Mouse (Mus musculus): ENCODE data around the gene R3hdml. TPM values are rescaled to one million over a fixed set of nuclear protein-coding genes. Genes with fewer than 3 reads are reported as not detected.
A peak's percentile ranks its signal among the peaks of the same experiment; 100 is the strongest.

The R3hdml gene
- polyA plus RNA-seq, 1 experiment, result 0.35 TPM

- Histone ChIP-seq H3K4me3 (ENCODE audit: control insufficient read depth, insufficient read depth, low read length) (no peak overlapping the region), H3K4me1 (replicated peaks; ENCODE audit: control insufficient read depth, insufficient read depth, low read length) (peaks cover 8% of the 10 kb centered on the region; the same call in 1 of the 2 replicates), H3K27ac (ENCODE audit: control insufficient read depth, insufficient read depth, low read length) (no peak overlapping the region), H3K36me3 (ENCODE audit: control insufficient read depth, insufficient read depth, low read length) (no peaks in the 10 kb centered on the region), H3K27me3 (ENCODE audit: control insufficient read depth, insufficient read depth, low read length) (no peaks in the 10 kb centered on the region)
- WGBS, result 84% methylated on average over 3 of the region's 3 CpGs
- DNase-seq, result no peak
- TF ChIP-seq CTCF (IDR thresholded peaks at IDR 0.05; ENCODE audit: borderline replicate concordance, control insufficient read depth, extremely low read depth, insufficient read depth, low read length, poor library complexity) (no peak), POLR2A (IDR thresholded peaks at IDR 0.05; ENCODE audit: control insufficient read depth, extremely low read depth, insufficient read depth, low read length, poor library complexity) (no peak)
These were observed 21.0 kb upstream of the R3hdml start for GRCm38 (mm10) chr2:163471136-163471535.

GRCm38 (mm10) chr2:163471710-163472465 is 20.2 kb upstream of the R3hdml start:
- H3K27ac ChIP-seq (ENCODE audit: control insufficient read depth, insufficient read depth, low read length), result no peak overlapping the region
- no peak for DNase-seq
- peaks cover 8% of the 10 kb centered on the region; the same call in 1 of the 2 replicates for H3K4me1 ChIP-seq (replicated peaks; ENCODE audit: control insufficient read depth, insufficient read depth, low read length)
- H3K36me3 ChIP-seq (ENCODE audit: control insufficient read depth, insufficient read depth, low read length), result no peaks in the 10 kb centered on the region
- no peaks in the 10 kb centered on the region for H3K27me3 ChIP-seq (ENCODE audit: control insufficient read depth, insufficient read depth, low read length)
- H3K4me3 ChIP-seq (ENCODE audit: control insufficient read depth, insufficient read depth, low read length), result peak overlapping the region; percentile 73
- WGBS, result 6% methylated on average over 36 of the region's 36 CpGs
- TF ChIP-seq POLR2A (IDR thresholded peaks at IDR 0.05; ENCODE audit: control insufficient read depth, extremely low read depth, insufficient read depth, low read length, poor library complexity) (no peak), CTCF (IDR thresholded peaks at IDR 0.05; ENCODE audit: borderline replicate concordance, control insufficient read depth, extremely low read depth, insufficient read depth, low read length, poor library complexity) (no peak)

GRCm38 (mm10) chr2:163472466-163472851 is 19.7 kb upstream of the R3hdml start, which contains the start of gene Fitm2:
Gene Fitm2, minus strand, starts transcription at chr2:163472629.
- DNase-seq, result peak; percentile 97
- TF ChIP-seq POLR2A (IDR thresholded peaks at IDR 0.05; ENCODE audit: control insufficient read depth, extremely low read depth, insufficient read depth, low read length, poor library complexity), result 0 out of 2 replicates have a peak, but pooled peaks have one; percentile 11
- TF ChIP-seq CTCF (IDR thresholded peaks at IDR 0.05; ENCODE audit: borderline replicate concordance, control insufficient read depth, extremely low read depth, insufficient read depth, low read length, poor library complexity), result peak; percentile 99
- under 1% methylated on average over 30 of the region's 30 CpGs for WGBS

GRCm38 (mm10) chr2:163480191-163480825 is 11.8 kb upstream of the R3hdml start:
- WGBS, result 57% methylated on average over 18 of the region's 18 CpGs
- TF ChIP-seq POLR2A (IDR thresholded peaks at IDR 0.05; ENCODE audit: control insufficient read depth, extremely low read depth, insufficient read depth, low read length, poor library complexity) (no peak), CTCF (IDR thresholded peaks at IDR 0.05; ENCODE audit: borderline replicate concordance, control insufficient read depth, extremely low read depth, insufficient read depth, low read length, poor library complexity) (no peak)
- H3K36me3 ChIP-seq (ENCODE audit: control insufficient read depth, insufficient read depth, low read length), result no peaks in the 10 kb centered on the region
- peaks cover 9% of the 10 kb centered on the region for H3K27me3 ChIP-seq (ENCODE audit: control insufficient read depth, insufficient read depth, low read length)
- H3K4me3 ChIP-seq (ENCODE audit: control insufficient read depth, insufficient read depth, low read length), result no peak overlapping the region
- H3K27ac ChIP-seq (ENCODE audit: control insufficient read depth, insufficient read depth, low read length), result no peak overlapping the region
- DNase-seq, result no peak
- H3K4me1 ChIP-seq (replicated peaks; ENCODE audit: control insufficient read depth, insufficient read depth, low read length), result no peaks in the 10 kb centered on the region

More at GRCm38 (mm10) chr2:163472466-163472851, 19.7 kb upstream of the R3hdml start, which contains the start of gene Fitm2:
- H3K36me3 ChIP-seq (ENCODE audit: control insufficient read depth, insufficient read depth, low read length), result no peaks in the 10 kb centered on the region
- H3K27ac ChIP-seq (ENCODE audit: control insufficient read depth, insufficient read depth, low read length), result no peak within 1 kb of the TSS
- no peaks in the 10 kb centered on the region for H3K27me3 ChIP-seq (ENCODE audit: control insufficient read depth, insufficient read depth, low read length)
- peak within 1 kb of the TSS; percentile 73 for H3K4me3 ChIP-seq (ENCODE audit: control insufficient read depth, insufficient read depth, low read length)
- peaks cover 8% of the 10 kb centered on the region; the same call in 1 of the 2 replicates for H3K4me1 ChIP-seq (replicated peaks; ENCODE audit: control insufficient read depth, insufficient read depth, low read length)

- TF ChIP-seq POLR2A (IDR thresholded peaks at IDR 0.05; ENCODE audit: control insufficient read depth, extremely low read depth, insufficient read depth, low read length, poor library complexity) (no peak), CTCF (IDR thresholded peaks at IDR 0.05; ENCODE audit: borderline replicate concordance, control insufficient read depth, extremely low read depth, insufficient read depth, low read length, poor library complexity) (no peak)
- DNase-seq, result no peak
- Histone ChIP-seq H3K27ac (ENCODE audit: control insufficient read depth, insufficient read depth, low read length) (no peak overlapping the region), H3K4me3 (ENCODE audit: control insufficient read depth, insufficient read depth, low read length) (no peak overlapping the region), H3K4me1 (replicated peaks; ENCODE audit: control insufficient read depth, insufficient read depth, low read length) (no peaks in the 10 kb centered on the region), H3K36me3 (ENCODE audit: control insufficient read depth, insufficient read depth, low read length) (no peaks in the 10 kb centered on the region), H3K27me3 (ENCODE audit: control insufficient read depth, insufficient read depth, low read length) (peaks cover 9% of the 10 kb centered on the region)
- 10% methylated on average over 21 of the region's 21 CpGs for whole genome bisulfite sequencing
These were observed 10.5 kb upstream of the R3hdml start for GRCm38 (mm10) chr2:163481539-163482029.

GRCm38 (mm10) chr2:163487360-163487759 is 4.8 kb upstream of the R3hdml start:
- Histone ChIP-seq H3K4me3 (ENCODE audit: control insufficient read depth, insufficient read depth, low read length) (no peak overlapping the region), H3K4me1 (replicated peaks; ENCODE audit: control insufficient read depth, insufficient read depth, low read length) (no peaks in the 10 kb centered on the region), H3K27ac (ENCODE audit: control insufficient read depth, insufficient read depth, low read length) (no peak overlapping the region), H3K27me3 (ENCODE audit: control insufficient read depth, insufficient read depth, low read length) (no peaks in the 10 kb centered on the region), H3K36me3 (ENCODE audit: control insufficient read depth, insufficient read depth, low read length) (no peaks in the 10 kb centered on the region)
- TF ChIP-seq POLR2A (IDR thresholded peaks at IDR 0.05; ENCODE audit: control insufficient read depth, extremely low read depth, insufficient read depth, low read length, poor library complexity), result no peak
- TF ChIP-seq CTCF (IDR thresholded peaks at IDR 0.05; ENCODE audit: borderline replicate concordance, control insufficient read depth, extremely low read depth, insufficient read depth, low read length, poor library complexity), result no peak
- no peak for DNase-seq
- WGBS, result 81% methylated on average over 3 of the region's 3 CpGs

All from thymus, adult 2 months (tissue).